Mouse (Mus musculus): ENCODE results near the gene Dnajb12.

DNA sequence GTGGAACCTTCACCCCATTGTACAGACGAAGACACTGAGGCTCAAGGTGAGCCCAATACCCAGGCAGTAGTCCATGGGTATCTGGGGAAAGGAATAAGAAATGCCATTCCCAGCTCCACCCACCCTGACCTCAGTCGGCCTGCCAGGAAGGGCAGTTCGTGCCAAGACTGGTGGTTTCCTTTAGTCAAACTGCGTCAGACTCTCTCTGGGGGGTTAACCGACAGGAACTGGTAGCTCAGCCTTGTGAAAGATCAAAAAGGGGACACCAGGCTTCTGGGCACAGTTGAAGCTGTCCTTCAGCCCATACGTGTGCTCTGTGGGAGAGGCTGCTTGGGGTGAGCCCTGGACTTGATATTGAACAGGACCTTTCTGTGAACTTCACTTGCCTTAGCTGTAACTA is 53.2 kb downstream of the Dnajb12 start:
- TF ChIP-seq CTCF (IDR thresholded peaks at IDR 0.05; ENCODE audit: low read depth, low read length), result no peak
- TF ChIP-seq POLR2AphosphoS5 (IDR thresholded peaks at IDR 0.05; ENCODE audit: insufficient replicate concordance, low read depth, low read length), result no peak
- no peak for TF ChIP-seq GATA1 (IDR thresholded peaks at IDR 0.05; ENCODE audit: borderline replicate concordance, low read length)
- no peak for TF ChIP-seq TAL1 (conservative IDR thresholded peaks at IDR 0.05; ENCODE audit: low read depth, low read length)
- no peak for TF ChIP-seq GATA2 (IDR thresholded peaks at IDR 0.05; ENCODE audit: borderline replicate concordance, low read depth, low read length)
